Mouse (Mus musculus): ENCODE measurements around the gene Ripply3. TPM values are rescaled to one million over a fixed set of nuclear protein-coding genes. Genes with fewer than 3 reads are reported as not detected.
A peak's percentile ranks its signal among the peaks of the same experiment; 100 is the strongest.
"Not testable (repeated sequence)": the region's sequence is repeated elsewhere in the genome, so short reads cannot be mapped to it uniquely, and the experiment has no call there.

Ripply3 gene
- total and polyA plus RNA-seq, 2 experiments from 2014 or later: 0.20 TPM; not detected in 1

DNA sequence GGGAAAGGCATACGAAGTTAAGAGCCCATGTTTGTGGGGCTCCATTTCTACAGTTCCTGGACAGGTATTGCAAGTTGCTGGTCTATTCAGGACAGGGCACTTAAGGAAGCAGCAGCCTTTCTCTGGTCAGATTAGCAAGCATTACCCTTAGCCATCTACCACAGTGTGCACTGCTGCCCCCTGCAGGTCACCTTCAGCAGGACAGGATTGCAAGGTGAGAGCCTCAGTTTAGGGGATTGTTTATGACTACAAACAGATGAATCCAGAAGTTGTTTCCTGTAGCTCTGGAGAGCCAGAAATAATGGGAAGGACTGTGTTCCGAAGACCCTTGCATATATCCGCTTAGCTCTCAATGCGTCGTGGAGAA, 3.6 kb downstream of the Ripply3 start:
- Histone ChIP-seq H3K4me1 (ENCODE audit: insufficient read depth, low read length) (peaks cover 6% of the 10 kb centered on the region; the same call in 1 of the 2 replicates), H3K4me2 (ENCODE audit: low read depth, low read length, poor library complexity, severe bottlenecking) (no peak overlapping the region), H3K9me3 (ENCODE audit: low read length) (no peaks in the 10 kb centered on the region), H3K9ac (replicated peaks; ENCODE audit: low read length, poor library complexity, severe bottlenecking) (no peak overlapping the region), H3K27ac (ENCODE audit: low read depth, low read length) (no peak overlapping the region), H3K4me3 (ENCODE audit: low read depth, low read length) (no peak overlapping the region), H3K36me3 (ENCODE audit: insufficient read depth, low read length) (no peaks in the 10 kb centered on the region), H3K27me3 (ENCODE audit: insufficient read depth, low read length) (peaks cover 23% of the 10 kb centered on the region)
- peak; percentile 70 for TF ChIP-seq CTCF (IDR thresholded peaks at IDR 0.05)
- WGBS: 59% methylated on average over 5 of the region's 5 CpGs
- ATAC-seq (ENCODE audit: low FRiP score) (no peak), DNase-seq (ENCODE audit: low spot score) (no peak)

DNA sequence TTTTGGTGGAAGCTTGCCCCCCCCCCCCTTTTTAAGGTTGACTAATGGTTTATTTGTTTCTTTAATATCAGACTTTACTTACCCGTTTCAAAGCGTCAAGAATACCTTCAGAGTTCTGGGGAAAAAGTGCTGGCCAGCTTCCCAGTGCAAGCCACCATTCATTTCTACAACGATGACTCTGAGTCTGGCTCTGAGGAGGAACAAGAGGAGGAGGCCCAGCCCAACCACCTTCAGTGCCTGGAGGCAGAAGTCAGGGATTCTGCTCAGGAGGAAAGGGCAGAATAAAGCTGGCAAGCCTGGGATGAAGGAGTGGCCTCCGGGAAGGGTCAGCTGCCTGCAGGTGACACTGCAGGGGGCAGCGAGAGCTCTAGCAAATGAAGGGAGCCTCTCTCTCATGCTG, 7.4 kb downstream of the Ripply3 start:
- no peaks in the 10 kb centered on the region for H3K27me3 ChIP-seq (ENCODE audit: insufficient read depth, low read length)
- no peak for TF ChIP-seq CTCF (IDR thresholded peaks at IDR 0.05)
- no peak for DNase-seq (ENCODE audit: low spot score)
- H3K4me2 ChIP-seq (ENCODE audit: low read depth, low read length, poor library complexity, severe bottlenecking): no peak overlapping the region
- H3K27ac ChIP-seq (ENCODE audit: low read depth, low read length): no peak overlapping the region
- H3K9ac ChIP-seq (replicated peaks; ENCODE audit: low read length, poor library complexity, severe bottlenecking): no peak overlapping the region
- H3K9me3 ChIP-seq (ENCODE audit: low read length): no peaks in the 10 kb centered on the region
- H3K36me3 ChIP-seq (ENCODE audit: insufficient read depth, low read length): no peaks in the 10 kb centered on the region
- WGBS: 35% methylated on average over 5 of the region's 5 CpGs
- no peak for ATAC-seq (ENCODE audit: low FRiP score)
- no peaks in the 10 kb centered on the region for H3K4me1 ChIP-seq (ENCODE audit: insufficient read depth, low read length)
- H3K4me3 ChIP-seq (ENCODE audit: low read depth, low read length): no peak overlapping the region

DNA sequence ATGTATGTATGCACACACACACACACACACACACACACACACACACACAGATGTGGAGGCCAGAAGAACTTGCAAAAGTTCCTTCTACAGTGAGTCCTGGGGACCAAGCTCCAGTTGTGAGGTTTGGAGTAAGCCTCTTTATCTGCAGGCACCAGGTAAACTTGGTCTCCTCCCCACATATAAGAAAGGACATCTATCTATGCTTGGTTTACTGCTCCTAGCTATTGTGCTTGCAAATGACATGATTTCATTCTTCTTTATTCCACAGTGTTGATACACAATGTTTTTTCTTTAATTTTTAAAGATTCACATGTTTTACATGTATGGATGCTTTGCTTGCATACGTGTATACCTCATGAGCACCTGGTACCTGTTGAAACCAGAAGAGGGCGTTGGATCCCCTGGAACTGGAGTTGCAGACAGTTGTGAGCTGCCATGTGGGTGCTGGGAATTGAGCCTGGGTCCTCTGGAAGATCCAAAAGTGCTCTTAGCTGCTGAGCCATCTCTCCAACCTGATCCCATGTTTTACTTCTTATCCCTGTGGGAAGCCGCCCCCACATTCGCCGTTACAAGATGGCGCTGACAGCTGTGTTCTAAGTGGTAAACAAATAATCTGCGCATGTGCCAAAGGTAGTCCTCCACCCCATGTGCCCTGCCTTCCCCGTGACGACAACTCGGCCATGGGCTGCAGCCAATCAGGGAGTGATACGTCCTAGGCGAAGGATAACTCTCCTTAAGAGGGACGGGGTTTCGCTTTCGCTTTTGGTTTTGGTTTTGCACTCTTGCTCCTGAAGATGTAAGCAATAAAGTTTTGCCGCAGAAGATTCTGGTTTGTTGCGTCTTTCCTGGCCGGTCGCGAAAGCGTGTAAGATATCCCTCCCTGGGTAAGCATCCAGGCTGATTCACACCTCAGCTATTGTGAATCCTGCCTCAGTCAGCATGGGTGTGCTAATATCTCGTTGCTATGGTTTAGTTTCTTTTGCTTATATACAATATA, 11.2 kb downstream of the Ripply3 start:
- not testable (repeated sequence) for H3K9me3 ChIP-seq (ENCODE audit: low read length); H3K27ac ChIP-seq (ENCODE audit: low read depth, low read length); ATAC-seq (ENCODE audit: low FRiP score); H3K36me3 ChIP-seq (ENCODE audit: insufficient read depth, low read length); H3K9ac ChIP-seq (replicated peaks; ENCODE audit: low read length, poor library complexity, severe bottlenecking); H3K4me2 ChIP-seq (ENCODE audit: low read depth, low read length, poor library complexity, severe bottlenecking); H3K4me3 ChIP-seq (ENCODE audit: low read depth, low read length); DNase-seq (ENCODE audit: low spot score); H3K4me1 ChIP-seq (ENCODE audit: insufficient read depth, low read length); H3K27me3 ChIP-seq (ENCODE audit: insufficient read depth, low read length)
- WGBS: 92% methylated on average over 19 of the region's 22 CpGs

DNA sequence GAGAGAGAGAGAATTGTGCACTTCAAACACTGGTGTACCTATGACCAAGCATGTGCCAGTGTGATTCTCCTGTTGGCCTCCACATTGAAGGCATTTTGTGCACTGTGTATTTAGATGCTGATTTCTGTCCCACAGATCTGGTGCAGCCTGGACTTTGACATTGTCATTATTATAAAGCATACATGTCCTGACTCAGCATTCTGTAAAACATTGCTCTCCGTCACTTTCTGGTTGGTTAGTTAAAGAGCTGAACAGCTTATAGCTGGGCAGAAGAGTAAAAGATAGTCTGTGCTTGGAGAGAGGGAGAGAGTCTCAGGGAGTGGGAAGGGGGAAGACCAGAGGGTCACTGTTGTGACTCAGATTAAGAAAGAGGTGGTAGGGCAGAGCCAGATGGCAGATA, 17.5 kb downstream of the Ripply3 start:
- Histone ChIP-seq H3K27ac (ENCODE audit: low read depth, low read length) (no peak overlapping the region), H3K4me2 (ENCODE audit: low read depth, low read length, poor library complexity, severe bottlenecking) (no peak overlapping the region), H3K4me3 (ENCODE audit: low read depth, low read length) (no peak overlapping the region), H3K36me3 (ENCODE audit: insufficient read depth, low read length) (no peaks in the 10 kb centered on the region), H3K9ac (replicated peaks; ENCODE audit: low read length, poor library complexity, severe bottlenecking) (no peak overlapping the region), H3K27me3 (ENCODE audit: insufficient read depth, low read length) (no peaks in the 10 kb centered on the region), H3K9me3 (ENCODE audit: low read length) (no peaks in the 10 kb centered on the region), H3K4me1 (ENCODE audit: insufficient read depth, low read length) (no peaks in the 10 kb centered on the region)
- 77% methylated on average over 1 of the region's 1 CpGs for WGBS
- DNase-seq (ENCODE audit: low spot score): no peak
- no peak for ATAC-seq (ENCODE audit: low FRiP score)
- TF ChIP-seq CTCF (IDR thresholded peaks at IDR 0.05): no peak

DNA sequence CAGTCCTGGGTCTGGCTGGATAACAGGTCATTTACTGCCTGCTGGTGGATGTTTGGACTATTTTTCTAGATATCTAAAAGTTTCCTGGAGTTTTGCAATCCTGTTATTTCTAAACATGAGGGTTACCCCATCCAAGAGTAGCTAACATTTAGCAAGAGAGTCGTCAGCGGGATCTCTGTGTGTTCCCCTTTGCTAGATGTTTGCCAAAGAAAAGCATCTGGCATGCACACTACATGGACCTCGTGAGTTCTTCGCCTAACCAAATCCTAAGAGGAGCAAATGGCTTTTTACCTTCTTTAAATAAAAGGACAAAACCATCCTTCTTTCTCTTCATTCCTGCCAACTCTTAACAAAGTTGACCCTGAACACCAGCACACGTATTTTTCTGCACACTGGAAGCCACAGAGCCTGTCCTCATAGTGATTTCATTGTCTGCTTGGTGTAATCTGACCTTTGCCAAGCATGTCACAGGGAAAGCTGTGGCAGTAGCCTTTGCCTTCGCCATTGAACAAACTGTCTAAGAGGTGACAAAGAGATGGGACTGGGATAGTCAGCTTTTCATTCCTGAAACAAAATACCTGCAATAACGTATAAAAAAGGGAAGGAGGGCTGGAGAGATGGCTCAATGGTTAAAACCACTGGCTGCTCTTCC, 19.0 kb downstream of the Ripply3 start:
- ATAC-seq (ENCODE audit: low FRiP score) (no peak), DNase-seq (ENCODE audit: low spot score) (no peak)
- Histone ChIP-seq H3K9me3 (ENCODE audit: low read length) (no peaks in the 10 kb centered on the region), H3K4me3 (ENCODE audit: low read depth, low read length) (no peak overlapping the region), H3K4me1 (ENCODE audit: insufficient read depth, low read length) (no peaks in the 10 kb centered on the region), H3K27ac (ENCODE audit: low read depth, low read length) (no peak overlapping the region), H3K4me2 (ENCODE audit: low read depth, low read length, poor library complexity, severe bottlenecking) (no peak overlapping the region), H3K36me3 (ENCODE audit: insufficient read depth, low read length) (no peaks in the 10 kb centered on the region), H3K9ac (replicated peaks; ENCODE audit: low read length, poor library complexity, severe bottlenecking) (no peak overlapping the region), H3K27me3 (ENCODE audit: insufficient read depth, low read length) (no peaks in the 10 kb centered on the region)
- no peak for TF ChIP-seq CTCF (IDR thresholded peaks at IDR 0.05)
- WGBS: 76% methylated on average over 7 of the region's 7 CpGs

DNA sequence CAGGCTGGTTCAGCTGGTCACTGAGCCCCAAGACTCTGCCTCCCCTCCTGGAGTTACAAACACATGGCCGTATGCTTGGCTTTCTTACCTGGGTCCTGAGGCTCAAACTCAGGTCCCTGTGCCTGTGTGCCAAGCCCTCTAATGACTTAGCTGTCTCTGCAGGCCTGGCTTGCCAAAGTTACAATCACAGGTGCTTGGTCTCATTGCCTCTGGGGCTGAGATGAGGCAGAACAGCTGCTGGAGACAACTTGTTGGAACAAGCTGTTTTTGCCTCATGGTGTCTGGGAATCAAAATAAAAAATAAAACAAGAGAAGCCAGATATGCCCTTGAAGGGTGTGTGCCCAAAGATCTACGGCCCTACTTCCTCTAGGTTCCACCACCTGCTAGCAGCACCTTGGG, 20.6 kb downstream of the Ripply3 start:
- no peaks in the 10 kb centered on the region for H3K9me3 ChIP-seq (ENCODE audit: low read length)
- ATAC-seq (ENCODE audit: low FRiP score) (no peak), DNase-seq (ENCODE audit: low spot score) (no peak)
- no peaks in the 10 kb centered on the region for H3K27me3 ChIP-seq (ENCODE audit: insufficient read depth, low read length)
- H3K9ac ChIP-seq (replicated peaks; ENCODE audit: low read length, poor library complexity, severe bottlenecking): no peak overlapping the region
- H3K4me3 ChIP-seq (ENCODE audit: low read depth, low read length): no peak overlapping the region
- H3K27ac ChIP-seq (ENCODE audit: low read depth, low read length): no peak overlapping the region
- TF ChIP-seq CTCF (IDR thresholded peaks at IDR 0.05): no peak
- whole genome bisulfite sequencing: 90% methylated on average over 2 of the region's 2 CpGs
- H3K4me1 ChIP-seq (ENCODE audit: insufficient read depth, low read length): no peaks in the 10 kb centered on the region
- H3K36me3 ChIP-seq (ENCODE audit: insufficient read depth, low read length): no peaks in the 10 kb centered on the region
- no peak overlapping the region for H3K4me2 ChIP-seq (ENCODE audit: low read depth, low read length, poor library complexity, severe bottlenecking)

All from midbrain, postnatal 0 days (tissue).